Mouse (Mus musculus) monocyte, adult 5-6 weeks (primary cell): ENCODE data around the gene Ghitm. TPM values are rescaled to one million over a fixed set of nuclear protein-coding genes. Genes with fewer than 3 reads are reported as not detected.
"Not testable (repeated sequence)": the region's sequence is repeated elsewhere in the genome, so short reads cannot be mapped to it uniquely, and the experiment has no call there.

Source experiments
- ATAC-seq: fragments of 153-309, 156-312 bp; replicated peaks from 2 replicates; pipeline ENCODE4 v1.8.0; 2017; ENCODE audit warnings: mild to moderate bottlenecking; ENCODE audit not compliant: low TSS enrichment, insufficient number of reproducible peaks, severe bottlenecking, poor library complexity, low FRiP score
- total RNA-seq: library from RNA; stranded (forward); fragments of 200-1000, 200-491, 200-594 nt; gene quantifications from 3 replicates; pipeline ENCODE4 v1.2.3, GENCODE M21; 2017

Ghitm gene
- total RNA-seq: 155 to 234 TPM (median 159 TPM) in 3 replicates

DNA sequence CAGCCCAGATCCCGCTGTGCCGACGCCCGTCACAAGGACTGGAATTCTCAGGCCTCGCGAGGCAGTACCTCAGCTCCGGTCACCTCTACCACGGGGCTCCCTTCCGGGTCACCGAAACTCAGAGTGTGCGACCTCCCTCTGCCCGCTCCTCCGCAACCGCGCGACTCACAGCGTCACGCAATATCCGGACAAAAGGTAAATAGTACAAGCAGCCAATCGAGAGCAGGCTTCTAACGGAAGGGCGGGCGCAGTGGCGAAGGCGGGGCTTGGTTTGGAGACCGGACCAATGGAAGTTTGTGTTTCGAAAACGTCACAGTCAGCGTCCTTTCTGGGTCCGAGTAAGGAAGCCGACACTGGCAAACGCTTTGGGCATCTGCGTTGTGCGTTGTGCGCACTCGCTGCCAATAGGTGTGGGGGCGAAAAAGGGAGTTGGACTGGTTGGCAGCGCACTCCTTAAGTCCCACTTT is at the start of gene Ghitm:
Gene Ghitm (minus strand): TSS at position 146 of the 467 bp plus-strand sequence.
- peak; percentile 100 for ATAC-seq

DNA sequence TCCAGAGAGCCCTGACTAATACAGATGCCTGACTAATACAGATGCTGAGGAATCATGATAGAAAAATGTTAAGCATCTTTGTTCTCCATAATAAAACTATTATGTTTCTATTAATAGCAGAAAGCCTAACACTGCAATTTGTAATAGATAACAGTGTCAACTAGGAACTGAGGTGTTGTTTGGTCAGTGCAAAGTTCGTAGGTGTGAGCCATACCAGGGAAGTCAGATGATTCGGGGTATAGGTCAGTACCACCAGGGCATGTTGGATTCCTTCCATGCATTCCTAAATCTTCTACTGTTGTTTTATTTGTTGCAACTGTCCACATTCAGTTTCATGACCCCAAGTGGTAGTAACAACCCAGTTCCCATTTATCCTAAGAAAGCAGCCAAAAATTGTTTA is 49.8 kb upstream of the Ghitm start:
- no peak for ATAC-seq

GRCm38 (mm10) chr14:37174484-37174883 is 39.4 kb upstream of the Ghitm start:
- no peak for ATAC-seq

DNA sequence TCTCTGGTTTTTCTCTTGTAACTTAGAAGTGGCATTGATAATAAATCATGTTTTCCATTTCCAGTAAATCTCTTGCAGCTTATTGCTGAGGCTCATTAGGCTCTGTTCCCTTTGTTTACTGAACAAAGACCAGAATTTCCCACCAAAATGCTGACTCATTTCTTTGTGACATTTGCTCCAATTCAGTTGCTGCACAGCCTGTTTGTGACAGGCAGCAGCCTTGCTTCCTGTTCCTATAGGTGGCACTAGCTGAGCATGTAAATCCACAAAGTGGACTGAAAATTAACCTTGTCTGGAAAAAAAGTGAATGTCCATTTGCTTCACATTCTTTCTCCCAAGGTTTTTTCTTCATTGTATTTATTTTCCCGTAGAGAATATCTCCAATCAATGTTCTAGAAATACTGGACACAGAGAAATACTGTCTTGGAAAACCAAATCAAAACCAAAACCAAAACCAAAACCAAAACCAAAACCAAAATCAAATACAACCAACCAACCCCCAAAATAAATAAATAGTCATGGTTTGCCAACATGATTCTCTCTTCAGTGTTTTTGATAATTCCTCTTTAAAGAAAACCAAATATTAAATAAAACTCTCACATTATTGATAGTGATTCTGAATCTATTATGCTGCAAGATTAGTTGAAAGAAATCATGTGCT is 30.3 kb upstream of the Ghitm start:
- ATAC-seq: no peak

DNA sequence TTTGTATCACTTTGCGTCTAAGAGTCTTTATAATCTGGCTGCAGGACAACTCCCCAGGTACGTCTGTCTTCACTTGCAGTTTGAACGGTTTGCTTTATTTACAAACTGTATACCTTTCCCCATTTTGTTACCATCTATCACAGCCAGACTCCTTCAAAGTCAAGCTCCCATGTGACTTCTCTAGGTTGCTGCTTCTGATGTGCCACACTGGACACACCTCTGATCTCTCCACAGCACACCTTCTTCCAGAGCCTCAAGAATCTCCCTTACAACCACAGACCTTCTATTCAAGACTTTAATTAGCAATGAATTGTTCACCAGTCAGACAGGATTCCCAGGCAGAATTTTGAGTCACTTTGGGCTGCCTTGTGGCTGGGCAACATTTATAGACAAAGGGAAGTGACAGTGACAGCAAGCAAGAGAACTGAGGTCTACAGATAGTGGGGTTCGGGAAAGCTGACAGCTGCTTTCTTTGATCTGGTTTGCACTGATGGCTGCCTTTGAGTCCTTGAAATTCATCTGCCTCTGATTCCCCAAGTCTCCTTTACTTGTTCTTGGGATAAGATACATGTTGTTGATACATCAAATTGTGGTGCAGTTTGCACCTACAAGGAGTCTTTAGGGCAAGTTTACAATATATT is 29.4 kb upstream of the Ghitm start:
- no peak for ATAC-seq

DNA sequence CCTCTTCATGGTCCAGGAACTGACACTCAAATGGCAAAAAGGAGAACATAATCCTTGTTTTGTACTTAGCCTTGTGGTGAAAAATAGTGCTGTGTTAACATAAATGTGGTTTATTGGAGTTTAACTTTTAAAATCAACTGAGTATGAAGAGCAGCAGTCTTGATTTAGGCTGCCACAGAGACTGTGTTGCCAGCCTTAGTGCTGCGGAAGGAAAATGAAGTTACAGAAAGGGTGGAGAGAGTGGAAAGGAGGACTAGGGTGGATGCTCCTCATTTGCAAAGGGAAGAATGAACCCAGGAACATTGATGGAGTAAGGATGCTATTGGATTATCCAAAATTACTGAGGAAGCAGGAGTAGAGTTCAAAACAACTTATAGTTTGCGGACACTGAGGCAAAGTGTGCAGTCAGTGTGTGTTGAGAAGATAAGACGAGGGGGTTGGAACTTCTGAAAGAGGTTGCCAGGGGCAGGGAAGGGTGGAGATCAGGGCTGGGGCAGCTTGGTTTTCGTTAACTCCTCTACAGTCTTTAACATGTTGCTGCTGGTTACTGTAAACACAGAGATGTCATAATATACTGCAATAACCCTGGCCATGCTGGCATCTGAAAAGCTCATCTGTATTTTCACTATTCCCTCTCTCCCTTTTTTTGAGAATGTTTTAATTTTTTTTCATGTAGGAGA is 28.3 kb upstream of the Ghitm start:
- no peak for ATAC-seq

- ATAC-seq: no peak
Measured at GRCm38 (mm10) chr14:37154391-37154790, 19.3 kb upstream of the Ghitm start.

GRCm38 (mm10) chr14:37139051-37139710 is 4.1 kb upstream of the Ghitm start:
- ATAC-seq: no peak

GRCm38 (mm10) chr14:37137596-37137995 is 2.5 kb upstream of the Ghitm start:
- not testable (repeated sequence) for ATAC-seq

DNA sequence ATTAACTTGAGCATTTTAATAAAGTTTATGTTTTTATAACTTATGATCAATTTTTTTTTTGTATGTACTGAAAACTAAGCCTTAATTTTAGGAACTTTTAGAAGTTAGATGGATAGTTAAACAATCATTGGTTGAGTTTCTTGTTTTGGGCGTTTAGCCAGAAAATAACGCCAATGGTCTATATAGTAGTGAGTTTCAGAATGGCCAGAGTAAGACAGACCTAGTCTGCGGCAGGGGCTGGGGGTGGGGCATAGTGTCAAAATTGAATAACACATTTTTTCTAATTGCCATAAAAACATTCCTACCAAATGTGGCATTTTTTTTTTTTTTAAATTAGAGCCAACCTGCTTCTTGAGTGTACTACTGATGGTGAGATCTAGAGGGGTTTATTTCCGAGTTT is 1.0 kb upstream of the Ghitm start:
- ATAC-seq: no peak

DNA sequence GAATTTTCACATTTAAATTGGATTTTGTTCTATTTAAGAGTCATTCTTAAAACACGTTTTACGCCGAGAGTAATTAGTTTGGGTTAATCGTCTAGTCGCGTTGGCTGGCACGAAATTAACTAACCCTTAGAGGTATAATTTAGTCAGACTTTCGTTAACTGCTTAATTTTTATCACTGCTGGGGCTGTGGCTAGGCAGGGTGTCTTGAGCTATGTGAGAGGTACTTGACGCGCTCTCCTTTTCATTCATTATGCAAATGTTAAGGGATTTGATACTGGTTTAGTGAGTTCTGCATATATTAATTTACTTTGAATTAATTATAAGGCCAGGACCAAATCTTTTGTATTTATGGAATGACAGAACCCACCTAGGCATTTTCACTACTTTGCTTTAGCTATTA is 599 bp upstream of the Ghitm start:
- no peak for ATAC-seq

DNA sequence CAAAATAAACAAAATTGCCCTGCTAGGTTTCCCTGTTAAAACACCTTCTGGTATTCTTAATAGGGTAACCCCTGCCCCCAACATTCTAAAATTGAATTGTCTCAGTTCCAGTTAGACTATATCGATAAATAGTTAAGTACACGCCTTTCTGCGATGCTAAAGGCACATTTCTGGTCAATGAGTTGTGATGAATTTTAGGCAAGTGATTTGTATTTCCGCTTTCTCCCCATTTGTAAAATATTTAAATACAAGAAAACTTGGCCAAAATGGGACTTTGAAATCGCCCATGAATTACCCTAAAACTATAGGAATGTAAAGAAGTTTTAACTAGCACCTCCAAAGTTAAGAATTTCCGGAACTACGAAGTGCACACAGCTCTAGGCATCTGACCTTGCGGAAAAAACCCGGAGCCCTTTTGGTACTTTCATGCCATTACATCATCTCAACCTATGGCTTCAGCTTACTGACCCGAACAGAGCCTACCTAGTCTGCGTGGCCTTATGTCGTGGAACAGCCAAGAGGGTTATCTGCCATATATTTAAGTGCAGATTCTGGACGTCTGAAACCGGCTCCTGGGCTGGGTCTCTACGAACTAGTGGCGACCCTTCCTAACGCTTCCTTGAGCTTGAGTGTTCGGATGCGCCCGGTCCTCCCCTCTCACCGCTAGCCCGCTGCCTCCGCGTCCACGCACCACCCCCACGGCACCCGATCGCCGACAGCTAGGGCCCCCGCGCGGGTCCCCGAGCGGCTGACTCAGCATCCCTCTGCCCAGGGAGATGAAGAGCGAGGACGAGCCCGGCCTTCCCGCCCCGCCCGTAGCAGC is 557 bp downstream of the Ghitm start:
- peak; percentile 19; the same call in 1 of the 2 replicates for ATAC-seq

GRCm38 (mm10) chr14:37127652-37128051 is 7.4 kb downstream of the Ghitm start:
- ATAC-seq: no peak

GRCm38 (mm10) chr14:37119233-37119632 is 15.8 kb downstream of the Ghitm start:
- no peak for ATAC-seq

- no peak for ATAC-seq
Measured at GRCm38 (mm10) chr14:37113922-37114321, 21.1 kb downstream of the Ghitm start, which contains the start of gene 2610528A11Rik. Gene 2610528A11Rik, minus strand, starts transcription at chr14:37114022.

DNA sequence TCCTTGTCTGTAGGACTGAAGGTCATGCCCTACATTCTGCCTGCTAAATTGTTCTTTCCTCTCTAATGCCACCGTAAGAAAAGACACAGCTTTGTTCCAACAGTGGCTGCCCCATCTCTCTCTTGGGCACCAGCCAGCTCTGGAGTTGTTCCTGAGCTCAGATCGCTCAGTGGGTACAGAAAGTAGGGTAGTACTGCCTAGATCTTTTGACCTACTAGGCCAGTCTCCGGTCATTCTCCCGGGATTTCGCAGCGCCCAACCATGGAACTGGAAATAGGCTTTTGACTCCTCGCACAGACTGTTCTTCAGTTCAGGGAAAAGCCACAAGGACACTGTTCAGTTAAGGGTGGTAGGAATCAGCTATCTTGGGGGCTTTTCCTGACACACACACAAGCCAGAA is 22.1 kb downstream of the Ghitm start:
- ATAC-seq: no peak

DNA sequence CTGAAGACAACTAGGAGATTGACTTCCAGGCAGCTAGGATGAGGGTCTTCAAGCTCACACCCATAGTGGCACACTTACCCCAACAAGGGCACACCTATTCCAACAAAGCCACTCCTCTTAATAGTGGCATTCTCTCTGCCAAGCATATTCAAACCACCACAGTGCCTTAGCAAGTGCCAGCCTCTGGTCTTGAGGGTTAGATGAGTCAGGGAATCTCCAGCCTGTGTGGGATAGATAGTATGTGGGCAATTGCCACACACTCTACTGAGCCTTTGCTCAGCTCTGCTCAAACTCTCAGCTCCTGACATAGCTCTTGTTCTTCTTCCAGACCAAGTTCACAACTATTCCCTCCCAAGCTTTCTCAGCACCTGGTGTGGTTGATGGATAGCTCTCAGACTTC is 23.7 kb downstream of the Ghitm start:
- ATAC-seq: no peak

DNA sequence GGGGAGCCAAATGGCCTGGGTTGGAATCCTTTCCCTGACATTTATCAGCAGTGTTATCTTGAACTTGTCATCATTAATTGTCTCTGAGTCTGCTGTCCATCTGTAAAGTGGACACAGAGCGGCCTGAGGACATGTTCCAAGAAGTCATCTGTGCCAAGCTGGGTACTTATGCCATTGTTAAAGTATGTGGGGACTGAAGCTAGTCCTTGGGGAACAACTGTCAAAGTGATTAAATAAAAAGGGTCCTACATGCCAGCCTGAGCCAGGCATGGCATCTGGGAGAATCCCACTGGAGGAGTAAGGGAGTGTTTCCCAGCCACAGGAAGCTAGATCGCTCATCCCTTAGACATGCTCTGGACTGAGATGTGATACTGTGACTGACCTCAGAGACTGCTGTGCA is 24.6 kb downstream of the Ghitm start:
- ATAC-seq: no peak
